Mouse (Mus musculus) T-helper 1 cell (primary cell): ENCODE measurements around the gene Cyp11a1.

ENCODE experiments used
- in situ Hi-C: fragments of 300-600 bp; cut with MboI, MseI; formaldehyde crosslinking; loops from one replicate; pipeline ENCODE4 v1.15.1; 2025; ENCODE audit warnings: high pct_unique_total_duplicates

The Cyp11a1 gene

DNA sequence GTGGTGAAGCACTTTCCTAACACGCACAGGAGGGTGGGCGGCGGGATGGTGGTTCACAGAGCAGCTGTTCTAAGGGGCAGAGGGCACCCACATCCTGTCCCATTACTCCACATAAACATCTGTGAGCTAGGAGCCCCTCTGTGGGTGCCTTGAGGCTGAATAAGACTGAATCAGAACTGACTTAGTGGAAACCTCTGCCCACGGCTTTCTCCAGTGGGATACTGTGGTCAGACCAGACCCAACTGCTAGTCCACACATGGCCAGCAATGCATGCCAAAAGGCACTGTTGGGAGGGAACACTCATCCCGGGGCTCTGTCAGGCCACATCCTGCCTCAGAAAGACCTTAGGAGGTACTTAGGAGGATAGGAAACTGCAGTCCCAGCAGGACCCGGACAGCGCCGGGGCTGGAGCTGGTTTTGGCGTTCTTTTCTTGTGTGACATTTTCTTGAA, 34.0 kb upstream of the Cyp11a1 start:
- in situ Hi-C loops, result no loop called here

GRCm38 (mm10) chr9:57972776-57973439, 33.3 kb upstream of the Cyp11a1 start:
- in situ Hi-C loops, result no loop called here

- in situ Hi-C loops, result no loop called here
Measured at GRCm38 (mm10) chr9:57973440-57974066, 32.7 kb upstream of the Cyp11a1 start.

GRCm38 (mm10) chr9:57974221-57974620, 32.0 kb upstream of the Cyp11a1 start:
- in situ Hi-C loops, result no loop called here

DNA sequence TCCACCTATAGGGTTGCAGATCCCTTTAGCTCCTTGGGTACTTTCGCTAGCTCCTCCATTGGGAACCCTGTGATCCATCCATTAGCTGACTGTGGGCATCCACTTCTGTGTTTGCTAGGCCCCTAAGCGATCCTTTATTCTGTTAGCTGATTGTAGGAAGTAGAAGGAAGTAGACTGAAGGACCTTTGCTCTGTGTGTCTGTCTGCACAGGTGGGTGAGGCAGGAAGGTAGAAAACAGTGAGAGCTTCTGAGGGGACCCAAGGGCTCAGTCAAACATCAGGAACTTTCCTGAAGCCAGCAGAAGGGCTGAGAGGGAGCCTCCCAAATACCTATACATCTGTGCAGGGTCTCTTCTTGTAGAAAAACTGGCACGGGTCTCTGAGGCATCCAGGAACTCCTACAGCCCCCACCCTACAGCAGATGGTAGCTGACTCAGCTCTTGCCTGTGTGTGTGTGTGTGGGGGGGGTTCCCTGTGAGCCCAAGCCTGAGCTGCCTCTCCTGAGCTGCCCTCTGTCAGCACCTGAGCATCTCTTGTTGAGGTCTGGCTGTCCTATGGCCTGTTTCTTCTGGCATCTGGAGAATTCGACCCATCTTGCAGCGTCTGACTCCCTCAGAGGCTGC, 30.9 kb upstream of the Cyp11a1 start:
- in situ Hi-C loops, result no loop called here

DNA sequence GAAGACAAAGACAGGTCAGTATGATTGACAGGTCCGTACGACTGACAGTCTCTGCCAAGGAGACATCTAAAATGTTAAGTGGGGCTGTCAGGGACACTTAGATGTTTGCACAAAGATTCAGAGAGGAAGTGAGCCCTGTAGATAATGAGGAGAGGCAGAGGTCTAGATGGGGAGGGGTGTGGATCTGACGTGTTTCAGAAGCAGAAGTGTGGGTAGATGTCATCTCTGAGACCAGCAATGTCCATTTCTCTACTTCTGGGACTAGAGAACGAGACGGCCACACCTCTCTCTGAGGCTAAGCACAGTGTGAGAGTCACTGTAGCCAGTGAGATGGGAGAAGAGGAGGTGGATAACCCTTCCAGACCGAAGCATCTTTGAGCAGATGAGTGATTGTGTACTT, 28.2 kb upstream of the Cyp11a1 start:
- in situ Hi-C loops, result no loop called here

- in situ Hi-C loops, result no loop called here
Measured at GRCm38 (mm10) chr9:57978858-57979257, 27.4 kb upstream of the Cyp11a1 start.

- in situ Hi-C loops, result no loop called here
Measured at GRCm38 (mm10) chr9:57980570-57980969, 25.6 kb upstream of the Cyp11a1 start.

DNA sequence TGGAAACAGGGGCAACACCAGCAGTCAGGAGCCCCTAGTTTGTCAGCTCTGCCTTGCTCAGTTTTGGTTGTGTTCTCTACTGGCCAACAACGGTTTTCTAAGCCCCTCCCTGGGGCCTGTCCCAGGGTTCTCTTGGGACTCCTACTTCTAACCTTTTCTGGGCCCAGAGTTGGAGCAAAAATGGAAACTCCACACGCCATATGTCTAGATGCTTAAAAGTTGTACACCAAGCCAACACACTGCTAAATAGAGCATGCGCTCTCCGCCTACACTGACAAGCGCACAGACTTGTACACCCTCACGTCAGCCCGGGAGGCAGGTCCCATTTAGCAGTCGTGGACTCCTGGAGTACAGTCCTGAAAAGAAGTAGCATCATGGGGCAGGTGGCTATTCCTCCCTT, 20.9 kb upstream of the Cyp11a1 start:
- in situ Hi-C loops, result no loop called here

DNA sequence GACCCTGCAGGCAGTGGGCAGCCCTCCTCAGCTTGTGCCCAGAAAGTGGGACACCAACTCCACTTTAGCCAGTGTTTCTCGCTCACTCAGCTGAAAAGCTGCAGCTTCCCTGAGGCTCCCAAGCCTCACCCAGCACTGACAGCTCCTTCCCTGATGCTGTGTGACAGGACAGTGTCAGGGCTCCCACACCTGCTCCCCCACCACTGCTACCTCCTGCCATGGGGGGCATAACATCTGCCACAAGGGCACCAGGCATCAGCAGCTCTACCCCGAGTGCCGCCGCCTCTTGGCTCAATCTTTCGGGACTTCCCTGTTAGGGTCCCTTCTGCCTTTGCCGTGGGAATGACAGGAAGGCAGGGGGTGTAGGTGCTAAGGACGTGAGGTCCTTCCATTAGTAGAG, 19.9 kb upstream of the Cyp11a1 start:
- in situ Hi-C loops, result no loop called here

GRCm38 (mm10) chr9:57988098-57988497, 18.1 kb upstream of the Cyp11a1 start:
- in situ Hi-C loops, result no loop called here

DNA sequence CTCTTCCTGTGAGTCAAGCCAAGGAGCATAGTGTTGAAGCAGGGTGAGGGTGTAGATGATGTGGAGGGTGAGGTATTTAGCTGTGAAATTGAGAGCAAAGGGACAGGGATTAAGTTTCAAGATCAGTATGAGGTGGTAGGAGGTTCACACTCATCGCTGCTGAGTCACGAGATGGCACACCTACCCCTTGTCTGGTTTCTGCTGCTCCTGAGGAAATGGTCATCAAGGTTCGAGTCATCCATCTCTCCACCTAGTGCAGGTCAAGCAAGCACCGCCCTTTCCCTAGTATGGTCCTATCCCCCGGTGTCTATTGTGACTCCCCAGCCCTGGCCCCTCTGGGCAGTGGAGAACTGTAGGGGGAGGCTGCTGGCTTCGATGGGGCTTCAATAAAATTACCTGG, 16.9 kb upstream of the Cyp11a1 start:
- in situ Hi-C loops, result no loop called here

DNA sequence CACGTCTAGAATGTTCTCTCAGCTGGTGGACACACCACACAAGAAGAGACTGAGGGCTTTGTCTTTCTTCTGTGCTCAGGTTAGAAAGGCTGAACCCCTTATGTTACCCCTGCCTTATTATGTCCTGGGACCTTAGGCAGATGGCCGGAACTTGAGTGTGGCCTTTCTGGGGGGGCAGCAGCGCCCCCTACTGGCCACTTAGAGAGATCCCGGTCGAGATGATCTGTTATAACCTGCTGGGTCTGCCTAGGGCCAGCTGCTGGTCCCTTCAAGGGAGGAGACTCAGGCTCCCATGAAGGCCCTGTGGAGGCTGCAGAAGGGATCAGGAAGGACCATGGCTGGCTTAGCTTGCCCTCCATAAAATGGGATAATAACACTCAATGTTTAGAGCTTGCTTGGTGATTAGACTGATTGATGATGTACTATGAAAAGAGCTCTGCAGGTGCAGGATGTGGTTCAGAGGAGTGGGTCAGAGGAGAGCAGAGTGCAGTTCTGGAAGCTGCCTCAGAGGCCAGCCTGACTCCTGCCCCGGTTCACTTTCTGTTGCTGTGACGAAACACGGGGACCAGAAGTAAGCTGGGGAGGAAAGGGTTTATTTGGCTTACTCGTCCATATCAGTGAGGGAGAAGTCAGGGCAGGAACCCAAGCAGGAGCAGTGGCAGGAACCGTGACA, 15.6 kb upstream of the Cyp11a1 start:
- in situ Hi-C loops, result loop anchor here (5.0 kb wide), 2 partner anchors 53 to 128 kb away; no protein-coding TSS in a partner anchor

- in situ Hi-C loops, result loop anchor here (5.0 kb wide), 2 partner anchors 55 to 130 kb away; no protein-coding TSS in a partner anchor
Measured at GRCm38 (mm10) chr9:57992060-57992459, 14.2 kb upstream of the Cyp11a1 start.

DNA sequence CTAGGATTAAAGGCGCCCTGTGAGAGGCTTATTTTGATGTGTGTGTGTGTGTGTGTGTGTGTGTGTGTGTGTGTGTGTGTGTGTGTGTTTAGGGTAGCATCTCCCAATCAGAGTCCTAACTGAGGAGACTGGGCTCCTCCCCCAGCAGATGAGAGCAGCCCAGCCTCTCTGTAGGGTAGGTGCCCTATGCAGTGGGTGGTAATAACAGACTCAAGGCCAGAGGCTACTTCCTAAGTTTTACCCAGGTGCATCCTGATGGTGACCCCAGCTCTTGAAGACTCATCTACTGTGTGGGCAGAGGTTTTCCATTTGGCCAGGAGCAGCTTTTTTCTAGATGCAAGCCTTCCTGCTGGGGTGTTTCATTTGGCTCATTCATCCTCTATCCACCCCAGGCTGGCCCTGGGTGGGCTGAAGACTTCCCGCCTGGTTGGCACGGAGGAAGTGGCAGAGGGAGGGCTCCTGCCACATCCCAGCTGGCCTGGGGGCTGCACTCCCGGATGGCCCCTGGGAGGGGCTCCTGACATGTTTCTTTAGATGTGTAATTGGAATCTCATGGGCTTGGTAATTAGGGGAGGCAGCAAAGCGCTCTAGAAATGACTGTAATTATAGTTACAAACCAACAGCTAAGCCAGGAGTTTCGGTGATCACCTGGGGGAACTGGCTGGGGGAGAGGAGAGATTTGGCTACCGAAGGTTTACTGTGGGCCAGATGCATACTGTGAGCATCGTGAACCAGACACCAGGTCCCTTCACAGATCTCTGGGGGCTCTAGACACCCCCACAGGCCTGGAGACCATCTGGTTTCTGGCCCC, 13.2 kb upstream of the Cyp11a1 start:
- in situ Hi-C loops, result loop anchor here (5.0 kb wide), 2 partner anchors 56 to 131 kb away; no protein-coding TSS in a partner anchor

- in situ Hi-C loops, result loop anchor here (5.0 kb wide), 1 partner anchor 208 kb away; no protein-coding TSS in a partner anchor
Measured at GRCm38 (mm10) chr9:57995282-57995681, 10.9 kb upstream of the Cyp11a1 start.

DNA sequence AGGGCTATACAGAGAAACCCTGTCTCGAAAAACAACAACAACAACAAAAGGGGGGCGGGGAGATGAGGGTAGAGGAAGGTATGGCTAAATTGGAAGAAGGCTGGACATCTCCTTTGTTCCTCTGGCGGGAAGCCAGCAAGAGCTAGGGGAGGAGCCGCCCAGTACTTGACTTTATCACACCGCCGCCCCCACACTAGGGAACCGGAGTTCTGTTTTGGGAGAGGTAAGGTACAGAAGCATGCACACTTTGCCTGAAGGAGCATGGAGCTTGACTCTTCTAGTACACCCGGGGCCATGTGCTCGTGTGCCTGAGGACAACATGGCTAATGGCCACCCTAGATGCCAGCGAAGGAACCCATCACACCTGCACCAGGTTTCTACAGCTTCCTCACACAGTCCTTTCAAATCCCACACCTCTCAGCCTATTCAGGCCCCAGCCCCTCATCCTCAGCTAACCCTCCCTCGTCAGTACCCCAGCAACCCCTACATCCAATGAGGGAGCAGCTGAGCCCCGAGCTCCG, 8.6 kb upstream of the Cyp11a1 start:
- in situ Hi-C loops, result loop anchor here (5.0 kb wide), 1 partner anchor 210 kb away; no protein-coding TSS in a partner anchor

DNA sequence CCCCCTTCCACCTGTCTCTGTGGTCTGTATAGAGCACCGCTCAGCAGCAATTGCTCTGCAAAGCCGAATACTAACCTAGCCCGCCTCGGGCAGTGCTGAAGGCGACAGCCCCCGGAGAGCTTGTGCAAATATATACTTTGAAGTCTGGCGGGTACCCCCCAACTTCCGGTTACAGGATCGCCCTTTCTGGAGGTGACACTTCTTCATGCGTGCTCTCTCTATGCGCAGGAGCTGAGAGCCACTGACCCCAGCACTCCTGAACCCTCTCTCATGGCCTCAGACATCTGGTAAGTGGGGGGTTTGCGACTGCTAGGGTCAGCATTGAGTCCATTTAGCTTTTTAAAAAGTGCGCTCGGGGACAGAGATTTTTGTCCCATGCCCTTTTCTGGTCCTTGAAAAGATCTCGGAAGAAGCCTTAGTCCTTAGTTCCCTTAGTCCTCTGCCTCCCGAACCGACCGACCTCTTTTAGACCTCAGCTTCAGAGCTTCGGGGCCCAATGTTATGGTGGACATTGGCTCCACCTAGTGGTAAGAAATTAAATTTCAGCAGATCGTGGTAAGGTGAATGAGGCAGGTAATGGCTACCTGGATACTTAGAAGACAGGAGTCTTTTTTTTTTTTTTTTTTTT, 8.1 kb upstream of the Cyp11a1 start:
- in situ Hi-C loops, result loop anchor here (5.0 kb wide), 1 partner anchor 211 kb away; no protein-coding TSS in a partner anchor

DNA sequence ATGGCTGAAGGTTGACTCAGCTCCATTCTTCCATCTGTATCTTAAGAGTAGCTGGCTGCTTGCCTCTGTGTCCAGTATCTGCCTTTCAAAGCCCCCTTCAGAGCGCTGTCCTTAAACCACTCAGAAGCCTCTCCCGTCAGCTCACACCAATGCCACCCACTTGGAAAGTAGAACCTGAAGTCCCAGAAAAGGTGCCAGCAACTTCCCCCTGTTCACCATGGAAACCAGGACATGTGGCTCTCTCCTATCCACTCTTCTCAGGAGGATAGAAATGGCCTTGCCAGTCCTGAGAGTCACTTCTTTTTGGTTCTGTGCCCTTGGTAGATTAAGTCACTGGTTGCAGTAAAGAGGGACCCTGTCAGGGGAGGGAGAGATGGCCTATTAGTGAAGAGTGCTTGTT, 7.5 kb upstream of the Cyp11a1 start:
- in situ Hi-C loops, result loop anchor here (5.0 kb wide), 1 partner anchor 211 kb away; no protein-coding TSS in a partner anchor

DNA sequence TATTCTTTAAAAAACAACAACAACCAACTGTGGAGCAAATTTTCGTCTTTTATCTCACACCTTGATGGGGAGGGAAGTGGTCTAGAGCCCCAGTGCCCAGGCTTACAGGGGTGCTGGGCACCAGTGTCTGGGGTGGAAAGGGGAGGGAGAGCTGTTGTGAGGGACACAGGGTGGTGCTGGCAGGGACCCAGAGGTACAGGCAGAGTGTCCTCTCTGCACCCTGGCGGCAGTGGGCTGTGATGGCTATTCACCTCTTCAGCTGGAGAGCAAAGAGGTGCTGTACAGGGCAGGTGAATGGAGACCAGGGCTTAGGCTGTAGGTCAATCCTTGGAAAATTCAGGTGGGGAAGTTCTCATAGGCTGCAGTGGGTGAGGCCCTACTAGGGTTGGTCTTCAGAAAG, 6.5 kb upstream of the Cyp11a1 start:
- in situ Hi-C loops, result loop anchor here (5.0 kb wide), 1 partner anchor 212 kb away; no protein-coding TSS in a partner anchor
